Mouse (Mus musculus) brain, adult 2 months (tissue): ENCODE results near the gene Vps18.

Source experiments
- DNase-seq: peaks from one replicate; pipeline ENCODE4 v3.0.0; 2011; ENCODE audit warnings: low read depth, low spot score

The Vps18 gene

DNA sequence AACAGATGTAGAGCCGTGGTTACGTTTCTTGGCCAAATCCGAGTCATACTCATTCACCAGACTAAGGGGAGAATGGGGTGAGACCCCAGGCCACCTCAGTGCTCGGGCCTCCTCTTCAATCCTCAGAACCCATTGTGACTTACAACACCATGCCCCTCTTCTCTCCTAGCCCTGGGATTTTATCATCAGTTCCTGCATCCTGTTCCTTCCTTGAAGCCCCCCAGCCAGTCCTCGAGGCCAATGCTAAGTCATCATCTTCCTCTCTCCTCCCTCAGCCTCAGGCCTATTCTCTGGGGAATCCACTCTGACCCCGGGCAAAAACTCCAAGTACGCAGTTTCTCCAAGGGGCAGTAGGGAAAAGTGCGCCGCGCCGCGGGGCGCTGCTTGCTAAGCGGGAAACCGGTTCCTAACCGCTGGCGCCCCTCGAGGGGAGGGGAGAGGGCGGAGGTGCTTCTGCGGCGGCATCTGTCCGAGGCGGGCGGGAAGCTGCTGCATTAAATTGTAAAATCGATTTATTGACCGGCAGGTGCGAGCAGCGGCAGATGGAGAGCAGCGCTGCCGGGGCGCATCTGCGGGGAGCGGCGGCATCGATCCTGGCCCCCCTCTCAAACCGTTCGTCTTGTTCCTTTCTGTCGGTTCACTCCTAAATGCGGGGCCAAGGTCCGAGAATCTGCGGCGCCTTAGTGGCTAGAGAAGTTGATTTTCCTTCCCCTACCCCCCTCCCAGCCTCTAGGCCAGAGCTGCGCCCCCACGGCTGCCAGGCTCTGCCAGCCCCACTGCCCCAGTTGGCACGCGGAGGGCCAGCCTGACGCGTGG lies 33.4 kb downstream of the Vps18 start:
- no peak for DNase-seq

DNA sequence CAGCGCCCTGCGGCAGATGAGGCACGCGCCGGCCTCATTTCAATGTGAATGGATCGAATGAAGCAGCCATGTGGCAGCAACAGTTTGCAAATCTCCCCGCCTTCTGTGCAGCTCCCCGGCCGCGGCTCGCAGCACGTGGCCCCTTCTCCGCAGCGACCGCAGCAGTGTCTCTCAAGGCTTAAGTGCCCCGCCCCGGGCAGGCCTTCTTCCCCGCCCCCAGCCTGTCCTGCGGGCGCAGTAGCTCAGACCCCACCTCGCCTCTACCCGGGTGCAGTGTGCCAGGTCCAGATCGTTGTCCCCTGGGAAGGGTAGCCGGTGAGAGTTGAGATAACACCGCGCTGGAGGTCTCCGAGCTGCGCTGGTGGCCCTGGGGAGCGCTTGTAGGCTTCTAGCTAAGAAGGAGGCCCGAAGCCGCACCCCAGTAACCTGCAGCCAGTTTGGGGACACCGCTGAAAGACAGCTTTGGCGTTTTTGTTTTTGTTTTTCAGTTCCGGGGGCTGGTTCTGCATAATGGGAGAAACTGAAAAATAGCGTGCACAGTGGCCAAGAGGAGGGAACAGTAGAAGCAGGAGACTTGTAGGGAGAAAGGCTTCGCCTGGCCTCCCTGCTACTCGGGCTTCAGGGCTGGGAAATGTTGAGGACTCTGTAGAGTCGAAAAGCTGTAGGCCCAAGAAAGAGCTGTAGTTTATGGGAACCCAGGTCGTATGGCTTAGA lies 34.2 kb downstream of the Vps18 start:
- peak; percentile 64 for DNase-seq

DNA sequence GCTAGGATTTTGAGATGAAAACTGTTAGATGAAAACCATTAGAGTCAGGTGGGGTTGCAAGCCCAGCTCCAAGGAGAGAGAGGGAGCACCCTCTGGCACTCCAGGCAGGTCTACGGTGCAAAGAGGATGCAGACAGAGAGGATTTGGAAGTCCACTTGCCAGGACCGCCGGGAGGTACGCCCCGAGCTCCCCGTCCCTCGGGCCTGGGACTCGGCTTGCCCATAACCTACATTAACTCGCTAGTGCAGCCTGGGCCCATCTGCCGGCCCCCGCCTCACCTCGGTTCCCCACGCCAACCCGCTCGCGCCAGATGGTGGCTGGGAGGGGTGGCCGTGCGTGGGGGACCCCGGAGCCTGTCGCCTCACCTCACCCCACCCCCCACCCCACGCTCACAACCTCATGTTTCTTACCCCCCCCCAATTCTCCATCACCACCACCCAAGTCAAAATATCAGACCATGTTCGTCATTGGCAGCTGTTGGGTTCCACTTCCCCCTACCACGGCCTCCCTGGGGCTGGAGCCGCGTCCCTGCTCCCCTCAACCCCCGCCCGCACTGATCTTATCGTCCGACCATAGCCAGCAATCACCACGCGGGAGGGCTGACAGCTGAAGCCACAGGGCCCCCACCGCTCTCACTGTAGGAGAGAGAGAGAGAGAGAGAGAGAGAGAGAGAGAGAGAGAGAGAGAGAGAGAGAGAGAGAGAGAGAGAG lies 35.5 kb downstream of the Vps18 start:
- DNase-seq = no peak

DNA sequence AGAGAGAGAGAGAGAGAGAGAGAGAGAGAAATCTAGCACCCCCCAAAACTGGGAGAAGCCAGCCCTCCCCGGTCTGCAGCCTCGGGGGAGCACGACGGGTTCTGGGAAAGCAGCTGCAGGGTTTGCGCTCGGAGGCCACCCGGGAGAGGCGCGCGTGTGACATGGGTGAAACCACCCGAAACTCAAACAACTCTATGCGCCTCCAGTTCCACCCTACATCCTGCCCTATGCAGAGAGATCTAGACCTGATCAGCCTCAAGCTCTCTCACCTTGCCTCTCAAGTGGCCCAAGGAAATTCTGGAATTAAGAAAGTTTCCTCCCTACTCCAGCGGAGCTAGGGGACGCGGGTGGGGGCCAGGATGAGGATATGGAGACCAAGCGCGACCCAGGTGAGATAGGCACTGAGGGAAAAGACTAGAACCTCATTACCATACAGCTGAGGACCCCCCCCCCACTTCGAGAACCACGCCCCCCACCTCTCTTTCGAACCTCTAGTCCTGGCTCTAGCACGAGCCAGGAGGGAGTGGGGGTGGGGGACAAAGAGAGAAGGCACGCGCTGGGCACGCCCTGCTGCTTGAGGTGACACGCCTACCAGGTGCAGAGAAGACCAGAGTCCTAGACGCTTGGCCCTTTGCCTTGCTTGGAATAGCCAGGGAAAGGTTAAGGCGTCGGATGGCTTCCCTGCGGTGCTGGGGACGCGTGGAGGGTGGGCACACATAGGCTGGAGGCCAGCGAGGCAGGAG lies 36.2 kb downstream of the Vps18 start:
- DNase-seq = no peak

- no peak for DNase-seq
Observed at GRCm38 (mm10) chr2:119325568-119326143, 37.1 kb downstream of the Vps18 start, which contains the start of gene Dll4. Gene Dll4, plus strand, starts transcription at chr2:119325784.

DNA sequence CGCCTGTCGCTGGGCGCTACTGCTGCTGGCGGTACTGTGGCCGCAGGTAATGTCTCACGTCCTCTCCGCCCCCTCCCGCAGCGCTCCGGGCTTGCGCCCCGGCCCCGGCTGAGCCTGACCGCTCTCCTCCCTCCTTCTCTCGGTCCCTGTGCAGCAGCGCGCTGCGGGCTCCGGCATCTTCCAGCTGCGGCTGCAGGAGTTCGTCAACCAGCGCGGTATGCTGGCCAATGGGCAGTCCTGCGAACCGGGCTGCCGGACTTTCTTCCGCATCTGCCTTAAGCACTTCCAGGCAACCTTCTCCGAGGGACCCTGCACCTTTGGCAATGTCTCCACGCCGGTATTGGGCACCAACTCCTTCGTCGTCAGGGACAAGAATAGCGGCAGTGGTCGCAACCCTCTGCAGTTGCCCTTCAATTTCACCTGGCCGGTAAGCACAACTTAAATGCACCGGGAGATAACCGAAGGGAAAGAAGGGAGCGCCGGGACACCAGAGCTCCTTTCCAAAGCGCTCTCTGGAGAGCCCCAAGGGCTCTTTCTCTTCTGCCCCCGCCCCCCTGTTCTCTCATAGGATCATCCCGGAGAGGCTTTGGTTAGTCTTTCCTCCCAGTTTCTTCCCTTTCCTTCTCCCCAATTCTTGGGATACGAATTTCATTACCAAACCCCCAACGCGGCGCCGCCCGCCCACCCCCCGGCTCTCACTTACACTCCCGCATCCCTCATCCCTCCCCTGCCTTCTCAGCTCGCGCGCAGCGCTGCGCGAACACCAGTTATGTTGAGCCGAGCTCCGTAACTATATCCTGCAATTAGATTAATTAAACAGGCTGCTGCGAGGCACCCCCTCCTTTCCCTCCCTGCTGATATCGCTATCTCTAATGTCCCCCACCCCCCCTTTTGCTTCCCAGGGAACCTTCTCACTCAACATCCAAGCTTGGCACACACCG lies 37.9 kb downstream of the Vps18 start:
- DNase-seq = peak; percentile 14

DNA sequence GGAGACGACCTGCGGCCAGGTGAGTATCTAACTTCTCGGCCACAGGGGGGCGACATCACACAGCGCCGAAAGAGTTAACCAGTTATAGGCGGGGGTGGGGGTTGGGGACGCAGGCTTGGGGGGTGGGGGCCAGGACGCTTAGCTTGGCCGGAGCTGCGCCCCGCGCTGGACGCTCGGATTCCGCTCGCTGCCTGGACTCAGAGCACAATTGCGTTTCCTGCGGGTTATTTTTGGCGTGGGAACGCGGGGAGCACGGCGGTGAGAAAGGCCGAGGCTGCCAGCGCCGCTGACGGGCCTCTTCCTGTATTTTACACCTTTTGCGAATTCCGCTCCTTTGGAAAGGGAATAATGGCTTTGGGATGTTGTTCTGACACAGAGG lies 38.6 kb downstream of the Vps18 start:
- peak; percentile 70 for DNase-seq

GRCm38 (mm10) chr2:119327942-119328526 lies 39.5 kb downstream of the Vps18 start:
- peak; percentile 37 for DNase-seq

DNA sequence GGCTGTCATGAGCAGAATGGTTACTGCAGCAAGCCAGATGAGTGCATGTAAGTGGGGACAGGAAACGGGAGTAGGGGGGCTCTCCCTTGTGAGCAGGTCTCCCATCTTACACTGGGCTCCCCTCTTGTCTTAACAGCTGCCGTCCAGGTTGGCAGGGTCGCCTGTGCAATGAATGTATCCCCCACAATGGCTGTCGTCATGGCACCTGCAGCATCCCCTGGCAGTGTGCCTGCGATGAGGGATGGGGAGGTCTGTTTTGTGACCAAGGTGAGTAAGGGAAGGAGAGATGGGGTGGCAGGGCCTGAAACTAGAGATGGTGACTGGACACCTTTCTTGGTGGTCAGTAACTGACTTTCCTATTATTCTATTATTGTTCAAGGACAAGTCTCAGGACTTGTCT lies 40.0 kb downstream of the Vps18 start:
- no peak for DNase-seq

GRCm38 (mm10) chr2:119329123-119329817 lies 40.7 kb downstream of the Vps18 start:
- no peak for DNase-seq

DNA sequence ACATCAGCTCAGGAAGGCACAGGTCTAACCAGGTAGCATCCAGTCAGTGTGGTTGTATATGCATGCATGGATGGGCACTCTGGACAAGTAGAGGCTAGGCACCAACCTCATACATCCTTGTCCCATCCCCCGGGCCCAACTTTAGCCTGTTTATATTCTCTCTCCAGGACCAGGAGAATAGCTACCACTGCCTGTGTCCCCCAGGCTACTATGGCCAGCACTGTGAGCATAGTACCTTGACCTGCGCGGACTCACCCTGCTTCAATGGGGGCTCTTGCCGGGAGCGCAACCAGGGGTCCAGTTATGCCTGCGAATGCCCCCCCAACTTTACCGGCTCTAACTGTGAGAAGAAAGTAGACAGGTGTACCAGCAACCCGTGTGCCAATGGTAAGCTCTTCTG lies 42.3 kb downstream of the Vps18 start:
- no peak for DNase-seq

GRCm38 (mm10) chr2:119332177-119332661 lies 43.7 kb downstream of the Vps18 start:
- no peak for DNase-seq

GRCm38 (mm10) chr2:119334135-119334534 lies 45.6 kb downstream of the Vps18 start:
- no peak for DNase-seq

- DNase-seq = no peak
Observed at GRCm38 (mm10) chr2:119334964-119335525, 46.5 kb downstream of the Vps18 start.

DNA sequence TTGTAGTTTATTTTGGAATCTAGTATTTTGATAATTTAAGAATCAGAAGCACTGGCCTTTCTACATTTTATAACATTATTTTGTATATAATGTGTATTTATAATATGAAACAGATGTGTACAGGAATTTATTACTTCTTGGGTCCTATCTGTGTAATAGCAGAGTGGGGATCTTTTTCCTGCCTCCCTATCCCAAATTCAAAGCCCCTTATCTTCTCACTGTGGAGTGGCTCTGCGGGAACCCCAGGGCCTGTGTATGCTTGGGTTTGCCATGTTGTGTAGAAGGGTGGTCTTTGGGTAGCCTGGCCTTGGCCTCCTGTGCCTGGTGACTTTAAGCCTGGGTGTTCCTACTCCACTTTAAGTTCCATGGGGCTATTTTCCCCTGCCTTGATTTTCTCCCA lies 47.0 kb downstream of the Vps18 start:
- DNase-seq = no peak

DNA sequence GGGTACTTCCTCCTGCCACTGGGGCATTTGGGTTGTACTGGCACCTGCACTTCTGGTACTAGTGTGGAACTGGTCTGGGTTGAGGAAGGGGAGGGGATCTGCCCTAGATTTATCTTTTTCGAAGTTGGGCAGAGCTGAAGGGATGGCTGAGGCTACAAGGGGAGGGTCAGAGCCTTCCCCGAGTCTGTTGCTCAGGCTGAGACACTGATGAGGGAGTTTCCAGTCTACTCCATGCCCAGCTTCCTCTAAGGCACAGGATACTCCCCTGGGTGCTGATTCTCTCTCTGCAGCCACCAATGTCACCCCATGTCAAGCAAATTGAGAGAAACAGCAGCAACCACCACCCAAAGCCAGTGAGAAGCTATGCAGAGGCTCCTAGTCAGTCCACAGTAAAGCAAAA lies 47.5 kb downstream of the Vps18 start:
- no peak for DNase-seq

GRCm38 (mm10) chr2:119336470-119336869 lies 47.9 kb downstream of the Vps18 start:
- DNase-seq = peak; percentile 21

DNA sequence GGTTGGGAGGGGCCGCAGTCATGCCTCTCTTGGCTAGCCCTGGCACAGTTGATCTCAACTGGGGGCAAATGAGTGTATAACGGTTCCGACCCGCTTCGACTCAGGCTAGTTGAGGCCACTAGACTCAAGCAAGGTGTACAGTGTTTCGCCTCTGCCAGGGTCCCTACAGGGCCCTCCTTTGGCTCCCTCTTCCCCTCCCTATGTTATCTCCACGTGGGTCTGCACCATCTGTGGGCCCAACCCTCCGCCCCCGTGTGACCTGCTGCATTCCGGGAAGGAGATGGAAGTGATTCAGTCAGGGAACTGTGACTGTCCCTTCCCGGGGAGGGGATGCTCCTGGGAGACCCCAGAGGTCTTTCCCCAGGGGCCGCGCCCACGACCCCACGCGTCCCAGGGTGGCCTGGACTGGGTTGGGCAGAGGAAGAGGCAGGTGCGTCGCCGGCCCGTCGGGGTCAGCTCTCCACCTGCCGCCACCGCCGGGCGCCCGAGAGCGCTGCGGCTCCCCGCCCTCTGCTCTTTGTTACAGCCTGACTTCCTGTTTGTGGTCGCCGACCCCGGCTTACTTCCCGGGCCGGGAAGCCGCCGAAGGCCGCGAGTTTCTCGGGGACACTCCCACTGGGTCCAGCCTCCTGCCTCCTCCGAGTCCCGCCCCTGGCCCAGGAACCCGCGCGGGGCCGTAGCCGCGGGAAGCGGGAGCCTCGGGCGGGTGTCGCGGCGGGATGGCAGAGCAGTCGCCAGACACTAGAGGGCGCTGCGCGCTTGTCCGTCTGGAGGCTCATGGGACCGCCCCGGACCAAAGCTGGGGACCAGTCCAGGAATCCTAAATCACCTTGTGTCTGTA lies 49.1 kb downstream of the Vps18 start:
- DNase-seq = peak; percentile 89
